Mouse (Mus musculus) spleen, adult 2 months (tissue): ENCODE measurements around the gene Btnl9. TPM values are rescaled to one million over a fixed set of nuclear protein-coding genes. Genes with fewer than 3 reads are reported as not detected.
"Not testable (repeated sequence)": the region's sequence is repeated elsewhere in the genome, so short reads cannot be mapped to it uniquely, and the experiment has no call there.

Experiments
- DNase-seq, 2 experiments: peaks; one replicate each; pipeline versions ENCODE4 v3.0.0 to v3.0.0-alpha.2; 2012 to 2021; ENCODE audit warnings: low spot score in 2 of 2, low read depth in 1 of 2
- H3K27ac ChIP-seq: fragments of 200-500 bp; 2 replicates; pipeline ENCODE4 v1.5.1; 2012; ENCODE audit warnings: low read length, inconsistent platforms; ENCODE audit not compliant: insufficient read depth
- H3K27me3 ChIP-seq: fragments of 200-500 bp; 2 replicates; pipeline ENCODE4 v1.6.1; 2012; ENCODE audit warnings: mild to moderate bottlenecking, moderate library complexity, low read length, inconsistent platforms; ENCODE audit not compliant: control insufficient read depth, insufficient read depth
- H3K36me3 ChIP-seq: fragments of 200-500 bp; 2 replicates; pipeline ENCODE4 v1.6.1; 2012; ENCODE audit warnings: mild to moderate bottlenecking, low read length, inconsistent platforms; ENCODE audit not compliant: control insufficient read depth, insufficient read depth
- H3K4me1 ChIP-seq: fragments of 200-500 bp; 2 replicates; pipeline ENCODE4 v1.6.1; 2011; ENCODE audit warnings: inconsistent platforms; ENCODE audit not compliant: control insufficient read depth, insufficient read depth, insufficient read length
- H3K4me3 ChIP-seq: fragments of 200-500 bp; 2 replicates; pipeline ENCODE4 v1.5.1; 2011; ENCODE audit warnings: mild to moderate bottlenecking, inconsistent platforms; ENCODE audit not compliant: insufficient read depth, insufficient read length; ENCODE audit errors: extremely low read depth
- CTCF ChIP-seq: fragments of 200-500 bp; IDR thresholded peaks from 2 replicates; pipeline ENCODE4 v1.5.1; 2011; ENCODE audit warnings: mild to moderate bottlenecking, inconsistent platforms; ENCODE audit not compliant: insufficient read depth, insufficient read length, insufficient replicate concordance; ENCODE audit errors: extremely low read depth
- POLR2A ChIP-seq: fragments of 200-500 bp; IDR thresholded peaks from 2 replicates; pipeline ENCODE4 v1.6.1; 2011; ENCODE audit warnings: low read depth, low read length, inconsistent platforms
- WGBS: fragments of 180-500 bp; shearing (Covaris S2); methylation state at CpG from one replicate; pipeline ENCODE4 v1.1.7; 2018; 5-methylcytosine and 5-hydroxymethylcytosine counted together
- polyA plus RNA-seq: library from polyadenylated mRNA; depleted of rRNA; stranded (reverse); fragments of >200 nt; gene quantifications from 2 replicates; pipeline ENCODE4 v1.2.3, GENCODE M21; 2012

Gene Btnl9
- polyA plus RNA-seq, 1 experiment, result 3.9 TPM

GRCm38 (mm10) chr11:49201142-49201541, 14.2 kb upstream of the Btnl9 start:
- Histone ChIP-seq H3K36me3 (no peaks in the 10 kb centered on the region), H3K27ac (no peak overlapping the region), H3K4me1 (peaks cover 7% of the 10 kb centered on the region), H3K4me3 (no peak overlapping the region), H3K27me3 (no peaks in the 10 kb centered on the region)
- no peak for DNase-seq
- TF ChIP-seq POLR2A (no peak), CTCF (no peak)

- TF ChIP-seq CTCF (no peak), POLR2A (no peak)
- no peak for DNase-seq
- Histone ChIP-seq H3K4me3 (no peak overlapping the region), H3K27ac (no peak overlapping the region), H3K4me1 (peaks cover 7% of the 10 kb centered on the region), H3K36me3 (no peaks in the 10 kb centered on the region), H3K27me3 (no peaks in the 10 kb centered on the region)
These were observed 13.7 kb upstream of the Btnl9 start for GRCm38 (mm10) chr11:49200666-49201065.

GRCm38 (mm10) chr11:49195819-49196322, 8.9 kb upstream of the Btnl9 start:
- no peak overlapping the region for H3K27ac ChIP-seq
- DNase-seq, result no peak

GRCm38 (mm10) chr11:49194771-49195170, 7.8 kb upstream of the Btnl9 start:
- DNase-seq, H3K4me3 ChIP-seq, H3K36me3 ChIP-seq, H3K27ac ChIP-seq, H3K4me1 ChIP-seq, H3K27me3 ChIP-seq: not testable (repeated sequence)
- WGBS, result 88% methylated on average over 9 of the region's 9 CpGs

More at GRCm38 (mm10) chr11:49195819-49196322, 8.9 kb upstream of the Btnl9 start:
- TF ChIP-seq CTCF (no peak), POLR2A (no peak)
- Histone ChIP-seq H3K4me3 (no peak overlapping the region), H3K36me3 (no peaks in the 10 kb centered on the region), H3K27me3 (no peaks in the 10 kb centered on the region), H3K4me1 (no peaks in the 10 kb centered on the region)
- WGBS, result 25% methylated on average over 7 of the region's 7 CpGs

GRCm38 (mm10) chr11:49191083-49191482, 4.1 kb upstream of the Btnl9 start:
- WGBS, result 63% methylated on average over 2 of the region's 2 CpGs
- H3K4me1 ChIP-seq, result no peaks in the 10 kb centered on the region
- no peaks in the 10 kb centered on the region for H3K36me3 ChIP-seq
- DNase-seq, result no peak
- TF ChIP-seq CTCF, result no peak
- no peak for TF ChIP-seq POLR2A
- H3K27me3 ChIP-seq, result no peaks in the 10 kb centered on the region
- H3K27ac ChIP-seq, result no peak overlapping the region
- H3K4me3 ChIP-seq, result no peak overlapping the region

GRCm38 (mm10) chr11:49189737-49190136, 2.8 kb upstream of the Btnl9 start:
- TF ChIP-seq POLR2A (no peak), CTCF (peak; percentile 50; the same call in 1 of the 2 replicates)
- Histone ChIP-seq H3K27ac (no peak overlapping the region), H3K36me3 (no peaks in the 10 kb centered on the region), H3K27me3 (no peaks in the 10 kb centered on the region), H3K4me1 (no peaks in the 10 kb centered on the region), H3K4me3 (no peak overlapping the region)
- peak; percentile 40 to 78 for DNase-seq
- WGBS, result 2% methylated on average over 7 of the region's 7 CpGs

- Histone ChIP-seq H3K4me1 (no peaks in the 10 kb centered on the region), H3K27me3 (no peaks in the 10 kb centered on the region), H3K36me3 (no peaks in the 10 kb centered on the region), H3K27ac (no peak overlapping the region), H3K4me3 (no peak overlapping the region)
- no peak for TF ChIP-seq CTCF
- no peak for TF ChIP-seq POLR2A
- DNase-seq, result no peak
- 87% methylated on average over 10 of the region's 10 CpGs for WGBS
These were observed 742 bp upstream of the Btnl9 start for GRCm38 (mm10) chr11:49187701-49188100.

- Histone ChIP-seq H3K27me3 (no peaks in the 10 kb centered on the region), H3K36me3 (no peaks in the 10 kb centered on the region), H3K27ac (no peak overlapping the region), H3K4me3 (no peak overlapping the region), H3K4me1 (no peaks in the 10 kb centered on the region)
- no peak for DNase-seq
- WGBS, result 83% methylated on average over 6 of the region's 6 CpGs
- TF ChIP-seq POLR2A (no peak), CTCF (no peak)
These were observed 507 bp downstream of the Btnl9 start for GRCm38 (mm10) chr11:49186452-49186851.
